Mouse (Mus musculus): ENCODE results near the gene Rpl13.
"Not testable (repeated sequence)": the region's sequence is repeated elsewhere in the genome, so short reads cannot be mapped to it uniquely, and the experiment has no call there.

The Rpl13 gene

DNA sequence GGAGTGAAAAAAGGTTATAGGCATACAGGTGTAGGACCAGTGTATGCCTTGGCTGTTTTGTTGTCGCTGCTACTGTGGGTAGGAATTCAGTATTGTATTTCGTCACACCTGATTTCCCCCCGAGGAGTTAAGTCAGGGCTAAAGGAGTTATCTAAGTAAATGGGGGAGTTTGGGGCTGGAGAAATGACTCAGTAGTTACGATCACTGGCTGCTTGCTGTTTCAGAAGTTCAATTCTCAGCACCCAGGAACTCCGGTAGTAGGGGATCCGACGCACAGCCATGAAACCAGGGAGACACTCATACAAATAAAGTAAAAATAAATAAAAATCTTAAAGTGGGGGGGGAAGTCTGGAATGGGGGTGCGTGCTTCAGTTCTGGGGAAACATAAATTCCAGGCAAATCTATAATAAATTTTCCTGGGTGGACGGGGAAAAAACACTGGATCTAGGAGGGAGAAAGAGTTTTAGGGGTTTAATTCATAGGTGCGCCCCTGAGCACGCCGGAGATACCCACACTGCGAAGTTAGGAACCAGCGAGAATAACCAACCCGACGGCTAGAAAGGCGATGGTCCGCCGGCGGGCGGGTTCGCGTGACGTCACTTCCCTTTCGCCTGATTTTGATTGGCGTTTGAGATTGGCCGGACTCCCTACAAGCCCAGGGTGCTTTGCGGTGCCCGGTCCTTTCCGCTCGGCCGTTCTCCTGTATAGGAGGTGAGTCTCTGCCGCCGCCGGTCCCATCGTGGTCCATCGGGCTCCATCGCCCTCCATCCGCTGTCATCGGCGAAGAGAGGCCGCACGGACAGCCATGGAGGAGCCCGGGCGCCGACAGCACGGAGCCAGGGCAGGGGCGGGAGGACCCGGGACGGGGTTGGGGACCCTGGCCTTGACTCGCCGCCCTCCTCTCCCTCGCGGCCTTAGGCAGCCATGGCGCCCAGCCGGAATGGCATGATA is at the start of gene Rpl13:
TSS of gene Rpl13 (plus strand) at position 616 of the 951 bp plus-strand sequence.
- peak; percentile 97 to 98 for DNase-seq

GRCm38 (mm10) chr8:123062721-123063120 is 39.4 kb upstream of the Rpl13 start, which contains the start of gene Spg7:
Gene Spg7, plus strand, starts transcription at chr8:123062942.
- DNase-seq: no peak

- DNase-seq: peak in 1 of 2 experiments; percentile 13
Measured at GRCm38 (mm10) chr8:123064072-123064471, 38.1 kb upstream of the Rpl13 start.

DNA sequence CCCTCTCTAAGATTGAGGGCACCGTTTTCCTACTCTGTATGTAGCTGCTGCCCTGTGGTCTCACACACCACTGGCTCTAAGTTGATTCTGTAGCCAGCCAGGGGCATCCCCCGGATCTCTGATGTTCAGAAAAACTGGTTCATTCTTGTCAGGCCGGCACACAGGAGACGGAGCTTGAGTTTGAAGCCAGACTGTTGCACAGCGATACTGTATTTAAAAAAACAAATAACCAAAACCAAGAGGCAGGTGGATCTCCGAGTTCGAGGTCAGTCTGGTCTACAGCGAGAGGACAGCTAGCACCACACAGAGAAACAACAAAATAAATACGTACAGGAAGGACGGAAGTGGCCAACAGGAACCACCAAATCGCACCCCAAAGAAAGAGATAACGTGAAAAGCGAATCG is 37.3 kb upstream of the Rpl13 start:
- DNase-seq: peak in 1 of 2 experiments; percentile 11

- DNase-seq: peak; percentile 95 to 98
Measured at GRCm38 (mm10) chr8:123065214-123066100, 36.7 kb upstream of the Rpl13 start.

GRCm38 (mm10) chr8:123066101-123066683 is 36.0 kb upstream of the Rpl13 start:
- peak in 1 of 2 experiments; percentile 11 for DNase-seq

- DNase-seq: no peak
Measured at GRCm38 (mm10) chr8:123071176-123071575, 31.0 kb upstream of the Rpl13 start.

- DNase-seq: no peak
Measured at GRCm38 (mm10) chr8:123077213-123077612, 24.9 kb upstream of the Rpl13 start.

DNA sequence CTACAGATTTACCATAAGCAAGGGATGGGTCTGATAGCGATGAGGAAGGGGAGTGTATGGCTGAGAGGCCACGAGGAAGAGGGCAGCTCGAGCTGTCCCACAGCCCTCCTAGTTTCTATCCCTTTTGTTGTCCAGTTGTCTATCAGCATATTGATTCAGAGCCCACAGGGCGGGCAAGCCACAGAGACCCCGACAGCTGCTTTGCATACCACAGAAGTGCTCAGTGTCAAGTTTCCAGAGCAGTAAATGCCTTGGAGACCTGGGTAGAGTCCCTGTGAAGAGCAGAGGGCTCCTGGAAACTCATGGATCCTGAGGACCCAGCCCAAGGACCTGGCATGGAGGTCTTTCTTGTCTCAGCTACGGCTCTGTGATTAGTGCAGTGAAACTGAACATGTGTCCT is 19.2 kb upstream of the Rpl13 start:
- DNase-seq: no peak

GRCm38 (mm10) chr8:123083610-123084009 is 18.5 kb upstream of the Rpl13 start:
- DNase-seq: no peak

DNA sequence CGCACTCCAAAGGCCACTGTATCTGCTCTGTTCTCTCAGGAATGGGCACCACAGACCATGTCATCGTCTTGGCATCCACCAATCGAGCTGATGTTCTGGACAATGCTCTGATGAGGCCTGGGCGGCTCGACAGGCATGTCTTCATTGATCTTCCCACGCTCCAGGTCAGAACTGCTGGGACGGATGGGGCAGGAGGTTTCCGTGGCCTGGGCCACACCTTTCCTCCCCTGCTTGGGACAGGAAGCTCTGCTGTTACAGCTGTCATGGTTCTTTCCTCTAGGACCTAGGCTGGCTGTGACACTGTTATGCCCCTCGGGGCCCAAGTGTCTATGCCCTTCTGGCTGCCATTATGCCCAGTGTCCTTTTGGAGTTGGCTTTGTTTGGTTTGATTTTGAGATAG is 14.9 kb upstream of the Rpl13 start:
- no peak for DNase-seq

GRCm38 (mm10) chr8:123097216-123097615 is 4.9 kb upstream of the Rpl13 start:
- DNase-seq: no peak

DNA sequence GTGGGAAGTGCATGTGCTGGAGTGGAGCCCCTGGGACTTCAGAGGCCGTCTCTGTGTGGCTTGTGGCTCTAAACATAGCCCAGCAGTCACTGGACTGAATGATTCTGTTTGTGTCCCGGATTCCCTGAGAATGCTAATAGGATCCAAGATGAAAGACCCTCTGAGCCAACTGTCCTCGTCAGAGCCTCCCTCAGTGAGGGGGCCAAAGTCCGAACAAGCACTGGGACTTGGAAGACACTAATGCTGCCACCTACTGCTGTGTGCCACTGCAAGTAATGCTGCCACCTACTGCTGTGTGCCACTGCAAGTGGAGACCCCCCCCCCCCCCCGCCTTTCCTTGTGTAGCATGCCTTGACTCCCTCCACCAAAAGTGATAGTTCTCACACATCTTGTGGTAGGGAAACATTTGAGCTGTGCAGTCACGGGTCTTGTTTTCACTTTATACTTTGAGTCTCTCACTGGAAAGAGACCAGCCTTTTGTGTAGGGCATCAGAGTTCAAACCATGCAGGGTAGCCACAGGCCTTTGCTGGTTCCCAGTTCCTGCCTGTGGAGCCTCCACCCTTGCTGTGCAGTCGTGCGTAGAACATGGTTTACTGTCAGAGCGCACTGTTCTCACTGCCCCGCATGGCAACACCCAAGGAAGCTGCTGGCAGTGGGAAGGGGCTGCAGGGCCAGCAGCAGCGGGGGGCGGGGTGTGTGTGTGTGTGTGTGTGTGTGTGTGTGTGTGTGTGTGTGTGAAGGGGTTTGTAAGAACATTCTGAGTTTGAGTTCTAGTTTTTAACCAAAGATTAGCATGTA is 4.2 kb upstream of the Rpl13 start:
- DNase-seq: peak in 1 of 2 experiments; percentile 24

- no peak for DNase-seq
Measured at GRCm38 (mm10) chr8:123100288-123100687, 1.9 kb upstream of the Rpl13 start.

GRCm38 (mm10) chr8:123101244-123101643 is 906 bp upstream of the Rpl13 start:
- no peak for DNase-seq

GRCm38 (mm10) chr8:123102855-123103254 is 705 bp downstream of the Rpl13 start:
- not testable (repeated sequence) for DNase-seq

GRCm38 (mm10) chr8:123103285-123103684 is 1.1 kb downstream of the Rpl13 start:
- no peak for DNase-seq

DNA sequence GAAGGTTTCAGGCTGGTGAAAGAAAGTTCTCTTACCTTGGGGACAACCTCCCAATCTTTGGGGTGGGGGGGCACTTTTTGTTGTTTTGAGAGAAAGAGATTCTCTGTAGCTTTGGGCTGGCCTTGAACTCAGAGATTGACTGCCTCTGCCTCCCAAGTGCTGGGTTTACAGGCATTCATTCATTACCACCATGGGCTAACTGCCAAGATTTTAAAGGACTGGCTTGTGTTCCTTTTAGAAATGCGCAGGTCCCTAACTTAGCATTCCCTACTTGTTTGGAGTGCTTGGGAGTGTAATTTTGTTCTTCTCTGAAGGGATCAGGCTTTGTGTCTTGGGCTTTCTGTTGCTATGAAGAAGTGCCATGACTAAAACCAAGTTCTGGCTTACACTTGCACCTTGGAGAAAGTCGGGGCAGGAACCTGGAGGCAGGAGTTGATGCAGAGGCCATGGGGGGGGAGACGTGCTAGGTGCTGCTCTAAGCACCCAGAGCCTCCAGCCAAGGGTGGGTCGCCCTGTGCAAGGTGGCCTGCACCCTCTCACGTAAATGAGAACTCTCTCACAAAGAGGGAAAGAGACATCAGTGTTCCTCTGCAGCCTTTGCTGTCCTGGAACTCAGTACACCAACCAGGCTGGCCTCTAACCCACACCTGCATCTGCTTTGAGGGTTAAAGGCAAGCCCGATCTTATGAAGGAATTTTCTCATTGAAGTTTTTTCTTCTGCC is 2.1 kb downstream of the Rpl13 start:
- no peak for DNase-seq

GRCm38 (mm10) chr8:123105553-123106326 is 3.6 kb downstream of the Rpl13 start:
- DNase-seq: peak in 1 of 2 experiments; percentile 21

DNA sequence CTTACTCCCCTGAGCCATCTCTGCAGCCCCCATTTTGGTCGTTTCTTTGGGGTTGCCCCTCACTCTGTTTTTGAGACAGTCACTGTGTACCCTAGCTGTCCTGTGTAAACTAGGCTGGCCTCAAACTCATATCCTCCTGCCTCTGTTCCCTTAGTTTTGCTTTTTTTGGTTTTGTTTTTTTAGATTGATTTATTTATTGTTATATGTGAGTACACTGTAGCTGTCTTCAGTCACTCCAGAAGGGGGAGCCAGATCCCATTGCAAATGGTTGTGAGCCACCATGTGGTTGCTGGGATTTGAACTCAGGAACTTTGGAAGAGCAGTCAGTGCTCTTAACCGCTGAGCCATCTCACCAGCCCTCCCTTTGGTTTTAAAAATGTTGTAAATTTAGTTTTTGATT is 4.4 kb downstream of the Rpl13 start:
- DNase-seq: peak in 1 of 2 experiments; percentile 19

Measured in cerebellum, adult 18-20 months (tissue).